Mouse (Mus musculus): ENCODE measurements around the gene Smim23.

Gene Smim23

GRCm38 (mm10) chr11:32780747-32781536 lies 43.5 kb downstream of the Smim23 start:
- DNase-seq, result peak; percentile 32

GRCm38 (mm10) chr11:32768642-32769343 lies 55.6 kb downstream of the Smim23 start:
- DNase-seq, result no peak

Data from lung, postnatal 10 days (tissue).